Mouse (Mus musculus) olfactory bulb, adult 2 months (tissue): ENCODE measurements around the gene Ptk7. TPM values are rescaled to one million over a fixed set of nuclear protein-coding genes. Genes with fewer than 3 reads are reported as not detected.

Source experiments
- H3K27ac ChIP-seq: fragments of 200-500 bp; 2 replicates; pipeline ENCODE4 v1.5.1; 2012; ENCODE audit warnings: low read depth, low read length; ENCODE audit not compliant: insufficient read depth
- H3K4me1 ChIP-seq: fragments of 200-500 bp; 2 replicates; pipeline ENCODE4 v1.6.1; 2012; ENCODE audit warnings: low read length; ENCODE audit not compliant: control insufficient read depth, insufficient read depth
- H3K4me3 ChIP-seq: fragments of 200-500 bp; 2 replicates; pipeline ENCODE4 v1.5.1; 2012; ENCODE audit warnings: mild to moderate bottlenecking, low read depth, low read length, moderate library complexity; ENCODE audit not compliant: insufficient read depth
- CTCF ChIP-seq: fragments of 200-500 bp; IDR thresholded peaks from 2 replicates; pipeline ENCODE4 v1.5.1; 2012; ENCODE audit warnings: low read depth, mild to moderate bottlenecking, low read length, moderate library complexity; ENCODE audit not compliant: insufficient read depth
- POLR2A ChIP-seq: fragments of 200-500 bp; IDR thresholded peaks from 2 replicates; pipeline ENCODE4 v1.6.1; 2012; ENCODE audit warnings: mild to moderate bottlenecking, low read depth, low read length, moderate library complexity; ENCODE audit not compliant: insufficient read depth
- WGBS: fragments of 180-500 bp; shearing (Covaris S2); methylation state at CpG from one replicate; pipeline ENCODE4 v1.1.7; 2018; 5-methylcytosine and 5-hydroxymethylcytosine counted together
- polyA plus RNA-seq: library from polyadenylated mRNA; stranded (reverse); fragments of >200 nt; gene quantifications from 2 replicates; pipeline ENCODE4 v1.2.4, GENCODE M21; 2012; ENCODE audit warnings: low replicate concordance; ENCODE audit not compliant: missing spikeins, insufficient read depth, insufficient read length

Ptk7 gene
- polyA plus RNA-seq, 1 experiment = not detected

- TF ChIP-seq CTCF (no peak), POLR2A (peak; percentile 64; the same call in 1 of the 2 replicates)
- peak within 1 kb of the TSS; percentile 24; the same call in 1 of the 2 replicates for H3K27ac ChIP-seq
- peak within 1 kb of the TSS; percentile 64 for H3K4me3 ChIP-seq
- under 1% methylated on average over 49 of the region's 49 CpGs for WGBS
- H3K4me1 ChIP-seq = peaks cover 16% of the 10 kb centered on the region; the same call in 1 of the 2 replicates
These were observed 83.3 kb downstream of the Ptk7 start, which contains the start of gene Cul9 for GRCm38 (mm10) chr17:46545813-46546564. Gene Cul9, minus strand, starts transcription at chr17:46546388.

DNA sequence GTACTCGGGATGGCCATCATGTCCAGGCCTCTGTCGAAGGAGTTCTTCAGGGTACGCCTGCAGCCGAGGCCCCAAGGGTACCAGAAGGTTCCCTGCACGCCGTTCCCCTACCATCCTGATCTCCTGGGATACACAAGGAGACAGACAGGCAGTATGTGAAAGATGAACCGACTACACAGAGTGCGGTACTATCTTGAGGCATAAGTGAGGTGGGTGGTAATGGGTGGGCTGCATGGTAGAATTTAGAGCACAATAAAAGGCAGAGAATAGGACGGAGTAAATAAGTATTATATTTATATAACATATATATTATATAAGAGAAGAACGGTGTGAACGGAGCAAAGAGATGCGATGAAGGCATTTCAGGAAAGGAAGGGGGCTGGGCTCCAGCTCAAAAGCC, 85.6 kb downstream of the Ptk7 start:
- Histone ChIP-seq H3K27ac (no peak overlapping the region), H3K4me3 (no peak overlapping the region), H3K4me1 (peaks cover 13% of the 10 kb centered on the region; the same call in 1 of the 2 replicates)
- no peak for TF ChIP-seq CTCF
- no peak for TF ChIP-seq POLR2A
- 87% methylated on average over 12 of the region's 12 CpGs for WGBS

GRCm38 (mm10) chr17:46525579-46526307, 103.6 kb downstream of the Ptk7 start:
- WGBS = 35% methylated on average over 12 of the region's 12 CpGs
- no peak overlapping the region for H3K27ac ChIP-seq
- TF ChIP-seq POLR2A (no peak), CTCF (peak; percentile 94)

DNA sequence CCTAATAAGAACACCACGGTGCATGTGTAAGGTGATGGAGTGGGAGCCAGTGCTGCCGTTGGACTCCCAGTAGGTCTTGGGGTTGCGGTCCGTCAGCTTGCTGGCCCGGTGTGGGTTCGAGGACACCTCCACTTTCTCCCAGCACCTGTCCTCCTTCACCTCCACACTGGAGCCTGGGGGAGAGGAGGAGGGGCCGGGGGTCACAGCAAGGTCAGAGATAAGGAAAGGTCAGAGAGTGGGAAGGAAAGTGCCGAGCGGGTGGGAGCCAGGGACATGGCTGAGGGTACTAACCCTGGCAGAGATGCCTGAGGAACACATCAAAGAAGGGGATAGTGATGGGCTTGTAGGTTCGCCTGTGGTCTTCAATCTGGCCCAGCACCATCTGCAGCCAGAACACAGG, 104.2 kb downstream of the Ptk7 start:
- 87% methylated on average over 10 of the region's 10 CpGs for WGBS
- no peak overlapping the region for H3K4me3 ChIP-seq
- TF ChIP-seq POLR2A (no peak), CTCF (no peak)
- H3K4me1 ChIP-seq = no peaks in the 10 kb centered on the region
- no peak overlapping the region for H3K27ac ChIP-seq

More at GRCm38 (mm10) chr17:46525579-46526307, 103.6 kb downstream of the Ptk7 start:
- Histone ChIP-seq H3K4me3 (no peak overlapping the region), H3K4me1 (no peaks in the 10 kb centered on the region)

DNA sequence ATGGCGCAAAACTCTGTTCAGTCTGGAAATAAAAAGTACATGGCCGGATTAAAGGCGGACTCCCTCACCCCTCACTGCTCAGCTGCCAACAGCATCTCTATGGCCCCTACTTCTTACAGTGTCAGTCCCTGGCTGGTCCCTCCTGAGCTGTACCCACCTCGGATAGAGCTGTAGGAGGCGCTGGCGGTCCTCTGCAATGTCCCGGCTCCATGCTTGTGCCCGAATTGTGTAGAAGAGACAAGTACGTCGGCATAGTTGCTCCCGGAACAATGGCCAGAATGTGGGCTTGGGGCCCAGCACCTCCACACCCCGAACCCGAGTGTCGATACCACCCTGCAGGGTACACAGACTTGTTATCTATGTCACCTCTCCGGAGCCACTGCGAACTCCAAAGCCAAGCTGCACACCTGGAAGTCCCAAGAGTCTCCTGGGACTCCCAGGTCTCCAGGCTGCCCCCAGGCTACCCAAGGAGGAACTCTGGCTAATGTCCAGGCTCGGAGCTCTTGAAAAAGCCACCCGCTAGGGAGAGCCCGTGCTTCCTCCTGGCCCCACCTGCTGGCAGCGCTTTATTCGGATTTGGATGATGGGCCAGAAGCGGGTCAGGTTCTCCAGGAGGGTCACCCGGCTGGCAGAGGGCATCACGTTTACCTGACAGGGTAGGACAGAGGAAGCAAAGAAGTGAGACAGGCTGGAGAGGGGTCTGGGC, 107.2 kb downstream of the Ptk7 start:
- WGBS = 52% methylated on average over 24 of the region's 24 CpGs
- no peak overlapping the region for H3K4me3 ChIP-seq
- H3K27ac ChIP-seq = no peak overlapping the region
- H3K4me1 ChIP-seq = no peaks in the 10 kb centered on the region
- no peak for TF ChIP-seq POLR2A
- no peak for TF ChIP-seq CTCF

DNA sequence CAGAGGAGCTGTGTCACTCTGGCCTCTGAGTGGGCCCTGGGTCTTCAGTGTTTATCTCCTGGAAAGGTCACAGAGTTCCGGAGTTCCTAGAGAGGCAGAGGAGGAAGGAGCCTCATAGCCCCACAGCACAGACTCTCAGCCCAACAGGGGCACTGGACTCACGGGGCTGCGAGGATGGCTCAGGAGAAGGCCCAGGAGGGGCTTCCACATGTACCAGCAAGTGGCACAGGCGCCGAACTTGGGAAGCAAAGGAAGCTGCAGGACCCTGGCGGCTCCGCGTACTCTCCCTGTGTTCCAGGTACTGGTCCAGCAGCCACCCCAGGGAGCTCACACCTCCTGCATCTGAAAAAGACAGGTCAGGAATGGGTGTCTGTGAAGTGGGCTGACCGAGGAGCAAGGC, 108.1 kb downstream of the Ptk7 start:
- TF ChIP-seq CTCF (no peak), POLR2A (no peak)
- Histone ChIP-seq H3K4me1 (no peaks in the 10 kb centered on the region), H3K27ac (no peak overlapping the region), H3K4me3 (no peak overlapping the region)
- 91% methylated on average over 9 of the region's 9 CpGs for WGBS

DNA sequence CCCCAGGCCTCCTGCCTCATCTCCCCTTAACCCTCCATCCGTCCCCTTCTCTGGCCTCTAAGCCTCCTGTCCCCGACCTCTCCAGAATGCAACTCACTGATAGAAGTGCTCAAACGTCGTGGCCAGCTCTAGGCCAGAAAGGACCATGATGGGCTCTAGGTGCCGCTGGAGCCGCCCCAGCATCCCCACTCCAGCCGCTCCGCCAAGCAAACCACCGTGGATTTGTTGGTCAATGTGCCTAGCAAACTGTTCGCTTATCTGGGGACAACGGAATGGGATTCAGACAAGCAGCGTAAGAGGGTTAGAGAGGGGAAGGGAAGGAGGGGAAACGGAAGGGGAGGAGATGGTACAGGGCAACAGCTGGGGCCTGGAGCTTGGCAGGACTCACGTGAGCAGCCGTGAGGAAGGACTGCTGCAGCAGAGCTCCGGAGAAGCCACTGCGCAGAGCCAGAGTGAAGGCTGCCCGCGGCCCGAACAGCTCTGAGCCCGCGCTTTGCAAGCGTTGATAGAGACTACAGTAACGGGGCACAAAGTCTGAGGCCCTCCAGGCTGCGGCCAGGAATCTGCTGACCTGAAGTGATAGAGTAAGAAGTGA, 108.8 kb downstream of the Ptk7 start:
- Histone ChIP-seq H3K4me3 (no peak overlapping the region), H3K27ac (no peak overlapping the region), H3K4me1 (no peaks in the 10 kb centered on the region)
- TF ChIP-seq POLR2A (no peak), CTCF (no peak)
- 68% methylated on average over 25 of the region's 25 CpGs for WGBS

GRCm38 (mm10) chr17:46519971-46520370, 109.3 kb downstream of the Ptk7 start:
- H3K27ac ChIP-seq = no peak overlapping the region

More at GRCm38 (mm10) chr17:46519971-46520370, 109.3 kb downstream of the Ptk7 start:
- Histone ChIP-seq H3K4me3 (no peak overlapping the region), H3K4me1 (no peaks in the 10 kb centered on the region)
- TF ChIP-seq CTCF = no peak
- TF ChIP-seq POLR2A = no peak
- 76% methylated on average over 10 of the region's 10 CpGs for WGBS

Other genes starting within 250 kb of the Ptk7 start
- not detected in 2 replicates for gene Zfp318, start 245.8 kb downstream of the Ptk7 start, polyA plus RNA-seq
- gene Crip3, start 200.6 kb downstream of the Ptk7 start, polyA plus RNA-seq = not detected in 2 replicates
- not detected in 2 replicates for gene Slc22a7, start 191.0 kb downstream of the Ptk7 start, polyA plus RNA-seq
- gene Ttbk1, start 141.8 kb downstream of the Ptk7 start, polyA plus RNA-seq = not detected in 2 replicates
- not detected in 2 replicates for gene Dnph1, start 132.8 kb downstream of the Ptk7 start, polyA plus RNA-seq
- gene Cul9, start 83.1 kb downstream of the Ptk7 start, polyA plus RNA-seq = not detected in 2 replicates
- not detected in 2 replicates for gene Srf, start 73.3 kb downstream of the Ptk7 start, polyA plus RNA-seq
- gene Klc4, start 16.5 kb upstream of the Ptk7 start, polyA plus RNA-seq = not detected in 2 replicates
- not detected in 2 replicates for gene Mrpl2, start 16.7 kb upstream of the Ptk7 start, polyA plus RNA-seq
- not detected in 2 replicates for gene Cul7, start 20.8 kb upstream of the Ptk7 start, polyA plus RNA-seq
- gene Rrp36, start 44.8 kb upstream of the Ptk7 start, polyA plus RNA-seq = not detected in 2 replicates
- not detected in 2 replicates for gene Mea1, start 49.3 kb upstream of the Ptk7 start, polyA plus RNA-seq
- not detected in 2 replicates for gene Klhdc3, start 51.4 kb upstream of the Ptk7 start, polyA plus RNA-seq
- gene Ppp2r5d, start 75.6 kb upstream of the Ptk7 start, polyA plus RNA-seq = 293 TPM in 1 of 2 replicates, not detected in the other
- gene Pex6, start 82.0 kb upstream of the Ptk7 start, polyA plus RNA-seq = not detected in 2 replicates
- gene Gnmt, start 99.7 kb upstream of the Ptk7 start, polyA plus RNA-seq = not detected in 2 replicates
- not detected in 2 replicates for gene Cnpy3, start 122.7 kb upstream of the Ptk7 start, polyA plus RNA-seq
- gene Ptcra, start 134.2 kb upstream of the Ptk7 start, polyA plus RNA-seq = not detected in 2 replicates
- gene 2310039H08Rik, start 143.1 kb upstream of the Ptk7 start, polyA plus RNA-seq = not detected in 2 replicates
- gene Rpl7l1, start 153.2 kb upstream of the Ptk7 start, polyA plus RNA-seq = not detected in 2 replicates
- not detected in 2 replicates for gene Bicral, start 229.0 kb upstream of the Ptk7 start, polyA plus RNA-seq